Mouse (Mus musculus): Measurements from ENCODE around the gene Fer1l4. TPM values are rescaled to one million over a fixed set of nuclear protein-coding genes. Genes with fewer than 3 reads are reported as not detected.

Gene Fer1l4
- 1.9 TPM in 1 of 2 replicates, not detected in the other for polyA plus RNA-seq (2012; rRNA removed; ENCODE audit: low replicate concordance)

DNA sequence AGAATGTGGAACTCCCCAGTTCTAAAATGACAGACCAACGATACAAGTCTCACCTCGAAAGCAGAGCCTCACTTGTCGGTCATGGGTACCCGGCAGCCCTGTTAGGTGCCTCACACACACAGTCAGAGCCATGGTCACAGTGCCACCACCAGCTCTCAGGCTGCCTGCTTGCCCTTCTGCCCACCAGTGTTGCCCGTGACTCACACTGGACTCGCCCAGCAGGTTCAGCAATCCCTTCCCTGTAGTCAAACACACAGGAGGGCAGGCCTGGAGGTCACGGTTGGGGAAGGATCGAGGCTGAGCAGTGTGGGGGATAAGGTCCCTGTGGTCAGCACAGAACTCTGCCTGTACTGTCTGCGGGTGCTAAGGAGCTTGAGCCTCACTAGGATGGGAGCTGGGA lies at the start of gene Fer1l4:
Fer1l4 (minus strand) TSS at position 132 of the 400 bp plus-strand sequence.

DNA sequence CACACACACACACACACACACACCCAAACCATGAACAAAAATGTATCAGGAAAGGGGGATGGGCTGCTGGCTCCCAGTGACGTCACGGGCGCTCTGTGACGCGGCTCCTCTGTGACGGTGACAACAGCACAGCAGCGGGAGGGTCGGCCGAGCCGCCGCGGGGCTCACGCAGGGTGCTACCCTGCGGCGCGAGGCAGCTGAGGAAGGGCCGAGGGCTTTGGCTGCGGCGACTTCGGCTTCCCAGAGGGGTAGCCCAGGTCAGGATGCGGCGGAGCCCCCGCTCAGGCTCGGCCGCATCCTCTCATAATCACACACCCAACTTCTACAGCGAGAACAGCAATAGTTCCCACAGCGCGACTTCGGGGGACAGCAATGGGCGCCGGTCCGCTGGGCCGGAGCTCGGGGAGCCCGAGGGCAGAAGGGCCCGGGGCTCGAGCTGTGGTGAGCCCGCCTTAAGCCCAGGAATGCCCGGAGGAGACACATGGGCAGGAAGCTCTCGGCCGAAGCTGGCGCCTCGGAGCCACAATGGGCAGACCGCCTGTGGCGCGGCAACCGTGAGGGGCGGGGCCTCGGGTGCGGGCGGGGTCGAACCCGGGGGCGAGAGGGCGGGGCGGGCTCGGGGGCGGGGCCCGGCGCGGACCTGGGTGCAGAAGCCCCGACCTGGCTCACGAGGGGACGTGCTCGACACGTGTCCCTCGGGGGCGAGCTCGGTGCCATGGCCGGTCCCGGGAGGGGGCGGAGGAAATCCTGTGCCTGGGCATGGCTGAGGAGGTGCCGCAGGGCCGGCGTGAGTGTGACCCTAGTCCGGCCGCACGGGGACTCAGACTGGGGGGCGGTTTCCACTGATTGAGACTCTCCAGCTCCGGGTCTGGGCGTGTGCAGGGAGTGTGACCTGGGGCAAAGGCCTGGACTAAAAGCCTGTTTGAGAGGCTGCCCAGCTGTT lies 12.6 kb upstream of the Fer1l4 start, which contains the start of gene Spag4:
Spag4 (plus strand) TSS at position 77 of the 943 bp plus-strand sequence.

DNA sequence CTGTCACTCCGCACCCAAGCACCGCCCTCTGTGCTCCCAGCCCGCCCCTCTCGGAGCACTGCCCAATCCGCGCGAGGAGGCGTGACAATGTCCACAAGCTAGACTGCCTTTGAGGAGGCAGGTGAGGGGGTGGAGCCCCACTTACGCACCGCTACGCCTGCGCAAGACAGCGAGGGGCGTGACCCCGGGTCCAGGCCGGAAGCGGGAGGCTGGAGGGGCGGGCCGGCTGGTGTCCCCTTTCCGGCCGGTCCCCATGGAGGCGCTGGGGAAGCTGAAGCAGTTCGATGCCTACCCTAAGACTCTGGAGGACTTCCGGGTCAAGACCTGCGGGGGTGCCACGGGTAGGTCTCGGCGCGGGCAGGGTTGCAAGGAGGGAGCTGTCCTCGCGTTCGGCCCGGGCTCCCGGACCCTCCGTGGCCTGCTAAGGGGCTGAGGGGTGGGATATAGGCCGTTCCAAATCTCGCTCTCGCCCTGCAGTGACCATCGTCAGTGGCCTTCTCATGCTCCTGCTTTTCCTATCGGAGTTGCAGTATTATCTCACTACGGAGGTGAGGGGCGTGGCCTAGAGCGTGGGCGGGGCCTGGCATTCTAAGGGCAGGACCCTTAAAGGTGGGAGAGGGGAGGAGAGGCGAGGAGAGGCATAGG lies 44.7 kb downstream of the Fer1l4 start, which contains the start of the genes 6430550D23Rik and Ergic3:
6430550D23Rik (minus strand) TSS at position 90 of the 645 bp plus-strand sequence.
Ergic3 (plus strand) TSS at position 158 of the 645 bp plus-strand sequence.

Other genes starting within 250 kb of the Fer1l4 start
- 60.4 and 88.2 TPM in 2 replicates for gene BC029722, start 233.5 kb downstream of the Fer1l4 start, polyA plus RNA-seq (2012; rRNA removed; ENCODE audit: low replicate concordance)
- 85.6 and 109 TPM in 2 replicates for gene Eif6, start 226.0 kb downstream of the Fer1l4 start, polyA plus RNA-seq (2012; rRNA removed; ENCODE audit: low replicate concordance)
- gene Fam83c, start 218.1 kb downstream of the Fer1l4 start, polyA plus RNA-seq (2012; rRNA removed; ENCODE audit: low replicate concordance): 0.12 TPM in 1 of 2 replicates, not detected in the other
- gene Uqcc1, start 122.6 kb downstream of the Fer1l4 start, polyA plus RNA-seq (2012; rRNA removed; ENCODE audit: low replicate concordance): 47.4 and 61.3 TPM in 2 replicates
- not detected in 2 replicates for gene Gm15557, start 112.2 kb downstream of the Fer1l4 start, polyA plus RNA-seq (2012; rRNA removed; ENCODE audit: low replicate concordance)
- gene Gdf5, start 107.6 kb downstream of the Fer1l4 start, polyA plus RNA-seq (2012; rRNA removed; ENCODE audit: low replicate concordance): 2.3 and 4.5 TPM in 2 replicates
- 11.2 and 13.4 TPM in 2 replicates for gene Cep250, start 96.5 kb downstream of the Fer1l4 start, polyA plus RNA-seq (2012; rRNA removed; ENCODE audit: low replicate concordance)
- gene 6430550D23Rik, start 45.0 kb downstream of the Fer1l4 start, polyA plus RNA-seq (2012; rRNA removed; ENCODE audit: low replicate concordance): 5.0 and 7.3 TPM in 2 replicates
- gene Ergic3, start 44.9 kb downstream of the Fer1l4 start, polyA plus RNA-seq (2012; rRNA removed; ENCODE audit: low replicate concordance): 307 and 318 TPM in 2 replicates
- 4.5 and 12.0 TPM in 2 replicates for gene Spag4, start 12.2 kb upstream of the Fer1l4 start, polyA plus RNA-seq (2012; rRNA removed; ENCODE audit: low replicate concordance)
- 90.6 and 117 TPM in 2 replicates for gene Cpne1, start 59.0 kb upstream of the Fer1l4 start, polyA plus RNA-seq (2012; rRNA removed; ENCODE audit: low replicate concordance)
- gene Rbm12, start 59.0 kb upstream of the Fer1l4 start, polyA plus RNA-seq (2012; rRNA removed; ENCODE audit: low replicate concordance): 5.2 and 21.9 TPM in 2 replicates
- gene Gm28036, start 74.1 kb upstream of the Fer1l4 start, polyA plus RNA-seq (2012; rRNA removed; ENCODE audit: low replicate concordance): 2.5 and 6.9 TPM in 2 replicates
- gene Romo1, start 91.1 kb upstream of the Fer1l4 start, polyA plus RNA-seq (2012; rRNA removed; ENCODE audit: low replicate concordance): 273 and 327 TPM in 2 replicates
- 54.8 and 75.3 TPM in 2 replicates for gene Nfs1, start 91.2 kb upstream of the Fer1l4 start, polyA plus RNA-seq (2012; rRNA removed; ENCODE audit: low replicate concordance)
- gene Rbm39, start 127.3 kb upstream of the Fer1l4 start, polyA plus RNA-seq (2012; rRNA removed; ENCODE audit: low replicate concordance): 35.4 and 56.8 TPM in 2 replicates
- gene Phf20, start 143.5 kb upstream of the Fer1l4 start, polyA plus RNA-seq (2012; rRNA removed; ENCODE audit: low replicate concordance): 19.7 and 26.1 TPM in 2 replicates